Mouse (Mus musculus) ES-E14 (cell line): ENCODE results near the gene Acad12. TPM values are rescaled to one million over a fixed set of nuclear protein-coding genes. Genes with fewer than 3 reads are reported as not detected.
A peak's percentile ranks its signal among the peaks of the same experiment; 100 is the strongest.

Experiments
- DNase-seq: peaks from one replicate; pipeline ENCODE4 v3.0.0-alpha.2; 2013; ENCODE audit warnings: low read depth, low spot score
- H3K27ac ChIP-seq: 2 replicates; pipeline ENCODE4 v1.5.1; 2012; ENCODE audit warnings: low read depth, mild to moderate bottlenecking, low read length, moderate library complexity, mixed read lengths; ENCODE audit not compliant: poor library complexity, insufficient read depth, severe bottlenecking
- H3K36me3 ChIP-seq: 2 replicates; pipeline ENCODE4 v1.6.1; 2012; ENCODE audit warnings: mild to moderate bottlenecking, low read length, moderate library complexity, mixed read lengths; ENCODE audit not compliant: control insufficient read depth, poor library complexity, insufficient read depth, severe bottlenecking
- H3K4me1 ChIP-seq, 2 experiments: fragments of 150-350 bp in 1 of 2; sonication (generic) in 1 of 2; 2 replicates each; pipeline ENCODE4 v1.6.1; 2012; ENCODE audit warnings: low read length in 2 of 2, mild to moderate bottlenecking in 1 of 2, mixed read lengths in 1 of 2; ENCODE audit not compliant: control insufficient read depth in 2 of 2, insufficient read depth in 2 of 2, poor library complexity in 1 of 2
- H3K4me3 ChIP-seq, 2 experiments: fragments of 150-350 bp in 1 of 2; sonication (generic) in 1 of 2; 2 replicates each; pipeline ENCODE4 v1.5.1; 2012; ENCODE audit warnings: low read length in 2 of 2, low read depth in 1 of 2, mild to moderate bottlenecking in 1 of 2, mixed read lengths in 1 of 2; ENCODE audit not compliant: insufficient read depth in 1 of 2, poor library complexity in 1 of 2, severe bottlenecking in 1 of 2
- H3K9ac ChIP-seq: 2 replicates; pipeline ENCODE4 v1.6.1; 2012; ENCODE audit warnings: low read depth, mild to moderate bottlenecking, low read length, mixed read lengths; ENCODE audit not compliant: poor library complexity, insufficient read depth, severe bottlenecking
- H3K9me3 ChIP-seq: fragments of 150-350 bp; sonication (generic); 2 replicates; pipeline ENCODE4 v1.6.1; 2012; ENCODE audit warnings: low read depth, mild to moderate bottlenecking, low read length; ENCODE audit not compliant: control insufficient read depth, insufficient read depth
- CHD2 ChIP-seq: IDR thresholded peaks from 2 replicates; pipeline ENCODE4 v1.6.1; 2014; ENCODE audit warnings: mild to moderate bottlenecking, low read depth, low read length, inconsistent platforms
- HCFC1 ChIP-seq: IDR thresholded peaks from 2 replicates; pipeline ENCODE4 v1.6.1; 2012; ENCODE audit warnings: low read length, inconsistent platforms, borderline replicate concordance; ENCODE audit not compliant: insufficient read depth
- MAFK ChIP-seq: IDR thresholded peaks from 2 replicates; pipeline ENCODE4 v1.6.1; 2014; ENCODE audit warnings: mild to moderate bottlenecking, low read depth, low read length, inconsistent platforms; ENCODE audit not compliant: insufficient read depth
- ZC3H11A ChIP-seq: IDR thresholded peaks from 2 replicates; pipeline ENCODE4 v1.6.1; 2012; ENCODE audit warnings: low read depth, mild to moderate bottlenecking, inconsistent platforms, low read length, borderline replicate concordance
- ZNF384 ChIP-seq: IDR thresholded peaks from 2 replicates; pipeline ENCODE4 v1.6.1; 2012; ENCODE audit warnings: low read depth, low read length, inconsistent platforms
- in situ Hi-C, 2 experiments: fragments of 600-800 bp; cut with MboI; formaldehyde crosslinking; loops; one replicate each; pipeline ENCODE4 v1.15.1; 2025; ENCODE audit warnings: low sequenced_read_pairs in 2 of 2, inconsistent platforms in 1 of 2; ENCODE audit not compliant: unreplicated experiment in 2 of 2
- total RNA-seq: library from RNA; depleted of rRNA; stranded (reverse); fragments of 300-350 nt; gene quantifications from 2 replicates; pipeline ENCODE4 v1.2.3, GENCODE M21; 2012

Gene Acad12
- total RNA-seq, 1 experiment, result 6.0 TPM

DNA sequence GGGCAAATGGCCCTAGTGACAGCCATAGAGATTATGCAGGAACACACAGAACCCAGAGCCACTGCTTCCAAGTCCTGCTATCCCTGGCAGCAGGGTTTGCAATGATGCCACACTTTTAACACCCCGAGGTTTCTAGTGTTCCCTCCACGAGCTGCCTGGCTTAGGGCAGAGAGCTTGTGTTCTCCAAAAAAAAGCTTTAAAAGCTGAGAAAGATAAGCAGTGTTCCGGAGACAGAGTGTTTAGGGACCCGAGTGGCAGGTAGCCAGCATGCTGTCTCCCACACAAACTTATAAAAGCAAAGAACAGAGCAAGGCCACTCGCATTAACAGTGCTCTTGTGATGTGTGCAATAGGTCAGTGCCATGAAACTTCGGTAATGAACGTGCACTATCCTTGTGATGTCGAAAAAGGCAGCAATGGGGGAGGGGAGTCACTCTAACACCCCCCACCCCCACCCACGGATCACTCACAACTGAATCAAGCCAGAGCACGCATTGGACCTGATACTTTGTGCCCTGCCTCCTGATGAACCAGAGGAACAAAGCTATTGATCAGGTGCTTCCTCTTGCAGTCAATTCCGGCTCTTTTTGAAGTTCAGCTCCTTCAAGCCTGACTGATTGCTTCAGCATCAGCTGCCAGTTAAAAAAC lies 27.2 kb downstream of the Acad12 start:
- no peak for TF ChIP-seq CHD2
- TF ChIP-seq ZC3H11A, result no peak
- TF ChIP-seq MAFK, result no peak
- TF ChIP-seq HCFC1, result no peak
- DNase-seq, result no peak
- no peaks in the 10 kb centered on the region for H3K9me3 ChIP-seq
- no peak overlapping the region for H3K27ac ChIP-seq
- H3K4me3 ChIP-seq, result no peak overlapping the region; a peak in 1 of 4 replicates
- no peak overlapping the region for H3K9ac ChIP-seq
- in situ Hi-C loops, result no loop called here
- H3K36me3 ChIP-seq, result peaks cover 2% of the 10 kb centered on the region; the same call in 1 of the 2 replicates
- H3K4me1 ChIP-seq, result peaks cover 8 to 13% of the 10 kb centered on the region in 2 experiments

- Histone ChIP-seq H3K4me3 (no peak overlapping the region), H3K9me3 (no peaks in the 10 kb centered on the region), H3K9ac (no peak overlapping the region), H3K36me3 (peaks cover 2% of the 10 kb centered on the region; the same call in 1 of the 2 replicates), H3K4me1 (peaks cover 8 to 19% of the 10 kb centered on the region in 2 experiments), H3K27ac (no peak overlapping the region)
- in situ Hi-C loops, result no loop called here
- DNase-seq, result no peak
- no peak for TF ChIP-seq ZNF384
- no peak for TF ChIP-seq MAFK
- TF ChIP-seq CHD2, result no peak
These were observed 28.8 kb downstream of the Acad12 start for GRCm38 (mm10) chr5:121589928-121590327.

DNA sequence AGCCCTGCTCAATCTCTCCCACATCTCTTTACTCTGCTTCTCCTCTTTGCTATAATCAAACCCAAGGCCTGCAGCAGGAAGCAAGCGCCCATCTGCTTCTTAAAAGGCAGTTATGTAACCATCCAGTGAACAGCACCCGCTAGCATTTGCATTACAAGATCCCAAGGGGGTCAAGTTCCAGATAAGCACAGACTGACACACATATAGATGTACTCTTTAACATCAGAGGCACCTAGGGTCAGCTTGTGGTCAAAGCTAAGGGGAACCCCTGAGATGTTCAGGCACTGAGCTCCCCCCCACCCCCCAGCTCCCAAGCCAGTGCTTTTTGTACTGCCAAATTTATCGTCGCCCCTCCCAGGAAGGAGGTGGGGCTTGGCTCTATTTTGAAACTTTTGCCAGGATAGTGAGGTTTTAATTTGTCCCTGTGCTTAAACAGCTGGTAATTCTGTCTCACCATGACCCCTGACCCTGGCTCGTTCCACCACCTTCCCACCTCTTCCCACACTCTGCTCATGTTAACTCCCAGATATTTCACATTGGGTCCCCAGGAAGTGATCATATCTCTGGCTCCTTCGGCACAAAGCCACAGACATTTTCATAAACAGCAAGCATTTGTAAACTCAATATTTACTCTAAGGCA lies 32.2 kb downstream of the Acad12 start:
- in situ Hi-C loops, result no loop called here
- H3K9me3 ChIP-seq, result no peaks in the 10 kb centered on the region

GRCm38 (mm10) chr5:121585699-121586098 lies 33.0 kb downstream of the Acad12 start:
- TF ChIP-seq ZC3H11A (no peak), HCFC1 (no peak), MAFK (no peak), CHD2 (no peak), ZNF384 (no peak)
- Histone ChIP-seq H3K9me3 (no peaks in the 10 kb centered on the region), H3K9ac (no peak overlapping the region), H3K4me3 (no peak overlapping the region), H3K27ac (peak overlapping the region; percentile 29; the same call in 1 of the 2 replicates), H3K36me3 (0 out of 2 replicates have a peak, but pooled peaks cover 2% of the 10 kb centered on the region), H3K4me1 (peaks cover 14 to 26% of the 10 kb centered on the region in 2 experiments)
- in situ Hi-C loops, result no loop called here
- DNase-seq, result no peak

More for the DNA sequence above, 32.2 kb downstream of the Acad12 start:
- Histone ChIP-seq H3K27ac (peak overlapping the region; percentile 59; the same call in 1 of the 2 replicates), H3K4me1 (peaks cover 13 to 24% of the 10 kb centered on the region in 2 experiments), H3K36me3 (peaks cover 2% of the 10 kb centered on the region; the same call in 1 of the 2 replicates), H3K4me3 (no peak overlapping the region), H3K9ac (no peak overlapping the region; the same call in 1 of the 2 replicates)
- no peak for DNase-seq
- no peak for TF ChIP-seq CHD2
- no peak for TF ChIP-seq HCFC1
- TF ChIP-seq ZNF384, result no peak
- no peak for TF ChIP-seq MAFK
- no peak for TF ChIP-seq ZC3H11A

GRCm38 (mm10) chr5:121585005-121585404 lies 33.7 kb downstream of the Acad12 start:
- H3K9me3 ChIP-seq, result no peaks in the 10 kb centered on the region
- TF ChIP-seq ZNF384 (0 out of 2 replicates have a peak, but pooled peaks have one; percentile 43), ZC3H11A (no peak), HCFC1 (no peak)
- H3K36me3 ChIP-seq, result 0 out of 2 replicates have a peak, but pooled peaks cover 2% of the 10 kb centered on the region
- no peak overlapping the region for H3K4me3 ChIP-seq
- in situ Hi-C loops, result no loop called here
- peaks cover 14 to 25% of the 10 kb centered on the region in 2 experiments for H3K4me1 ChIP-seq
- no peak overlapping the region; the same call in 1 of the 2 replicates for H3K9ac ChIP-seq
- no peak for DNase-seq
- H3K27ac ChIP-seq, result no peak overlapping the region; the same call in 1 of the 2 replicates
